Mouse (Mus musculus) intestine, embryonic 14.5 days (tissue): ENCODE measurements around the gene Gm11273. TPM values are rescaled to one million over a fixed set of nuclear protein-coding genes. Genes with fewer than 3 reads are reported as not detected.

Experiments used
- ATAC-seq: fragments of 200-750 bp; cut with Nextera tagmentation; replicated peaks from 2 replicates; pipeline ENCODE4 v1.8.0; 2017; ENCODE audit warnings: low read depth, moderate number of reproducible peaks, moderate TSS enrichment, moderate library complexity; ENCODE audit not compliant: low FRiP score, low TSS enrichment
- DNase-seq: peaks from one replicate; pipeline ENCODE4 v3.0.0-alpha.2; 2018; ENCODE audit warnings: low spot score
- H3K27ac ChIP-seq: fragments of 300-500 bp; sonication (generic); 2 replicates; pipeline ENCODE4 v1.5.1; 2014; ENCODE audit warnings: low read depth, mild to moderate bottlenecking, control low read depth
- H3K27me3 ChIP-seq: fragments of 300-500 bp; sonication (generic); replicated peaks from 2 replicates; pipeline ENCODE4 v1.6.1; 2014; ENCODE audit warnings: low read length, control low read depth; ENCODE audit not compliant: control insufficient read depth, insufficient read depth
- H3K36me3 ChIP-seq: fragments of 300-500 bp; sonication (generic); 2 replicates; pipeline ENCODE4 v1.6.1; 2014; ENCODE audit warnings: low read length, control low read depth; ENCODE audit not compliant: control insufficient read depth, insufficient read depth
- H3K4me1 ChIP-seq: fragments of 300-500 bp; sonication (generic); replicated peaks from 2 replicates; pipeline ENCODE4 v1.6.1; 2014; ENCODE audit warnings: low read length, control low read depth, mixed read lengths; ENCODE audit not compliant: control insufficient read depth, insufficient read depth
- H3K4me2 ChIP-seq: fragments of 300-500 bp; sonication (generic); 2 replicates; pipeline ENCODE4 v1.6.1; 2014; ENCODE audit warnings: low read length
- H3K4me3 ChIP-seq: fragments of 300-500 bp; sonication (generic); 2 replicates; pipeline ENCODE4 v1.5.1; 2014; ENCODE audit warnings: low read depth, low read length, control low read depth, mixed read lengths
- H3K9ac ChIP-seq: fragments of 300-500 bp; sonication (generic); 2 replicates; pipeline ENCODE4 v1.6.1; 2014; ENCODE audit warnings: mild to moderate bottlenecking, low read length
- H3K9me3 ChIP-seq: fragments of 300-500 bp; sonication (generic); 2 replicates; pipeline ENCODE4 v1.6.1; 2016; ENCODE audit warnings: low read length, control low read depth; ENCODE audit not compliant: control insufficient read depth
- WGBS: fragments of 180-500 bp; shearing (Covaris S2); extraction: QIAGEN DNeasy Blood & Tissue Kit; methylation state at CpG from one replicate; pipeline ENCODE4 v1.1.7; 2014; 5-methylcytosine and 5-hydroxymethylcytosine counted together
- polyA plus RNA-seq: library from polyadenylated mRNA; unstranded; fragments of >200 nt; fragmentation: Nextera tagmentation; extraction: Ambion mirVana; gene quantifications from 2 replicates; pipeline ENCODE4 v1.2.1, GENCODE M21; 2014

Gm11273 gene
- polyA plus RNA-seq, 1 experiment from 2014 or later = 8.3 TPM

DNA sequence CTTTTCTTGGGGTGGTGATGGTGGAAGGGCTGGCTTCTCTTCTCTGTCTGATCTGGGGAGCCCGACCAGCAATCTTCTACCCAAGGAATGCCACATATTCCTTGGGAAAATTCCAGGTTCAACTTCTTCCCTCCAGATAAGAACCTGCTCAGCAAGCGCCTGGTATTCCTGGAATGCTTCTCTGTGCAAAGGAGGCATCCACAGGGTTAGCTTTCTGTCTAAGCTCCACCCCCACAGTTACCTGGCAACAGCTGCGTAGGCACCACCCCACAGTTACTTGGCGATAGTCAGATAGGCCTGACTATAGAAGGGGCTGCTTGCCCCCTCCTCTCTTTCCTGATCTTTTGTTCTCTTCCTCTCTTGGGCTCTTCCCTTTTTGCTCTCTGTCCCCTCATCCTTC, 44.9 kb downstream of the Gm11273 start:
- no peak for DNase-seq
- H3K9ac ChIP-seq = no peak overlapping the region
- H3K27ac ChIP-seq = no peak overlapping the region
- ATAC-seq = peak; percentile 59; the same call in 1 of the 2 replicates
- H3K4me3 ChIP-seq = no peak overlapping the region
- H3K4me1 ChIP-seq = peaks cover 10% of the 10 kb centered on the region; the same call in 1 of the 2 replicates
- no peaks in the 10 kb centered on the region for H3K9me3 ChIP-seq
- H3K36me3 ChIP-seq = peaks cover 5% of the 10 kb centered on the region; the same call in 1 of the 2 replicates
- H3K27me3 ChIP-seq = no peaks in the 10 kb centered on the region
- WGBS = 5% methylated on average over 4 of the region's 4 CpGs
- no peak overlapping the region for H3K4me2 ChIP-seq

DNA sequence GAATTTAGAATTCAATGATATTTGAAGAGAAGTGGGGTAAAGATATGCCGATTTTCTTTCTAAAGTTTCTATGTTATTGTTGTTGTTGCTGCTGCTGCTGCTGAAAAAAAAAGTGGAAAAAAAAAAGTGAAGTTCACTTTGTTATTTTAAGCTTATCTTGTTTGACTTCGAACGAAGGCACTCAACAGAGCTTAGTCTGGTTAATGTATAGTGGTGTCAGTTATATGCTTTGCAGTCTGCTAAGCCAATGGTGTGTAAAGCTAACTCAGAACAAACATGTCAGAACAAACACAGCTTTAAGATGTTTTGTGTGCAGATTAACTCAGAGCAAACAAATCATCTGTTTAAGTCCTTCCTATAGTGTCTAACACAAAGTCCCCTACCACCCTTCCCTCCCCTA, 47.1 kb downstream of the Gm11273 start:
- peak overlapping the region; percentile 79 for H3K4me3 ChIP-seq
- no peak for DNase-seq
- H3K9me3 ChIP-seq = no peaks in the 10 kb centered on the region
- 51% methylated on average over 3 of the region's 3 CpGs for WGBS
- H3K27ac ChIP-seq = no peak overlapping the region; the same call in 1 of the 2 replicates
- no peak overlapping the region for H3K9ac ChIP-seq
- peaks cover 10% of the 10 kb centered on the region; the same call in 1 of the 2 replicates for H3K4me1 ChIP-seq
- H3K27me3 ChIP-seq = no peaks in the 10 kb centered on the region
- H3K36me3 ChIP-seq = peaks cover 17% of the 10 kb centered on the region
- H3K4me2 ChIP-seq = peak overlapping the region; percentile 68
- no peak for ATAC-seq

DNA sequence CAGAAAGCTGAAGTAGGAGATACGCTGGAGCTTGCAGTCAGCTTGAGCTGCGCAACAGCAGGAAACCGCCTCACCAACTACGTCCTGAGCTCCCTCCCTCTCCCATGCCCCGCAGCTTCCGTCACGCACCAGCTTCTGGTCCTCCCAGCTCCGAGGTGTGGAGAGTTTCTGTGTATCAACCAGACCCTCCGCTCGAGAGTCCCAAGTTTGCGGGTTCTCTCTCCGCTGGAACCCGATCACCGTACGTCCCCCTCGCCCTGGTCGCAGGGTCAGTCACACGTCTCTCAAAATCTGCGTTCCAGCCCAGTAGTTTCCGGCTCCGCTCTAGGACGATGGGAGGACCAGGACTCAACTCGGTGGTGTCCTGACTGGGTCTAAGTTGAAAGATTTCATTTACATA, 47.8 kb downstream of the Gm11273 start, which contains the start of gene Zscan26:
TSS of gene Zscan26 (minus strand) at position 282 of the 400 bp plus-strand sequence.
- Histone ChIP-seq H3K36me3 (peaks cover 24% of the 10 kb centered on the region), H3K9me3 (no peaks in the 10 kb centered on the region), H3K4me2 (peak within 1 kb of the TSS; percentile 68), H3K27ac (peak within 1 kb of the TSS; percentile 60), H3K9ac (peak within 1 kb of the TSS; percentile 63), H3K4me3 (peak within 1 kb of the TSS; percentile 79), H3K4me1 (peaks cover 10% of the 10 kb centered on the region; the same call in 1 of the 2 replicates), H3K27me3 (no peaks in the 10 kb centered on the region)
- DNase-seq = peak; percentile 95
- peak; percentile 86 for ATAC-seq
- under 1% methylated on average over 23 of the region's 23 CpGs for WGBS

DNA sequence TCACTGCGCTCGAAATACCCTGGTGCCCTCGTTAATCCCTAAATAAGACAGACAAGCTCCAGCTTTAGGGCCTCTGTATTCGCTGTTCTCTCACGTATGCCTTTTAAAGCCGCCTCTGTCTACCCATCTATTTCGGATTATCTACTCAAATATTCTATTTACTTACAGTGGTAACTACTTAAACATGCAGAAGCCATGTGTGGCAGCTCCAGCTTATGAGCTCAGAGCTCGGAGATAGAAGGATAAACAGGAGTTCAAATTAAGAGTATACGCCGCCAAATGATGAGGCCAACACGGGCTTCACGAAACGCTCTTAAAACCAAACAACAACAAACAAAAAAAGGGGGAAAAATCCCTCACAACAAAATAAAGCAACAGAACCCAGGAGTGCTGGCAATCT, 48.2 kb downstream of the Gm11273 start:
- Histone ChIP-seq H3K4me3 (peak overlapping the region; percentile 79), H3K4me1 (peaks cover 10% of the 10 kb centered on the region; the same call in 1 of the 2 replicates), H3K9ac (peak overlapping the region; percentile 63), H3K27ac (peak overlapping the region; percentile 60), H3K36me3 (peaks cover 28% of the 10 kb centered on the region), H3K9me3 (no peaks in the 10 kb centered on the region), H3K27me3 (no peaks in the 10 kb centered on the region), H3K4me2 (peak overlapping the region; percentile 68)
- ATAC-seq (no peak), DNase-seq (peak; percentile 52)
- WGBS = 2% methylated on average over 13 of the region's 13 CpGs

Other genes starting within 250 kb of the Gm11273 start
- gene Gpx5, start 208.7 kb downstream of the Gm11273 start, polyA plus RNA-seq = not detected in 2 replicates
- gene Gpx6, start 189.3 kb downstream of the Gm11273 start, polyA plus RNA-seq = 0.43 TPM in 1 of 2 replicates, not detected in the other
- not detected in 2 replicates for gene Olfr1367, start 154.5 kb downstream of the Gm11273 start, polyA plus RNA-seq
- gene Zscan12, start 138.6 kb downstream of the Gm11273 start, polyA plus RNA-seq = 10.1 and 12.7 TPM in 2 replicates
- gene Zkscan3, start 98.7 kb downstream of the Gm11273 start, polyA plus RNA-seq = 72.2 and 74.6 TPM in 2 replicates
- gene Pgbd1, start 60.4 kb downstream of the Gm11273 start, polyA plus RNA-seq = 2.7 and 3.2 TPM in 2 replicates
- gene Zscan26, start 47.7 kb downstream of the Gm11273 start, polyA plus RNA-seq = 23.0 and 29.7 TPM in 2 replicates
- 2.1 and 2.6 TPM in 2 replicates for gene Nkapl, start 32.9 kb downstream of the Gm11273 start, polyA plus RNA-seq
- 3.3 and 3.4 TPM in 2 replicates for gene Zkscan4, start 22.5 kb downstream of the Gm11273 start, polyA plus RNA-seq
- gene Gm10065, start 22.0 kb downstream of the Gm11273 start, polyA plus RNA-seq = not detected in 2 replicates
- gene AK157302, start 6.2 kb downstream of the Gm11273 start, polyA plus RNA-seq = 0.22 and 0.32 TPM in 2 replicates
- 8.2 and 9.6 TPM in 2 replicates for gene Zkscan8, start 29.7 kb upstream of the Gm11273 start, polyA plus RNA-seq
- gene Olfr1366, start 41.4 kb upstream of the Gm11273 start, polyA plus RNA-seq = 0.05 and 0.16 TPM in 2 replicates
- gene Olfr1535, start 58.5 kb upstream of the Gm11273 start, polyA plus RNA-seq = not detected in 2 replicates
- gene Olfr1364, start 80.3 kb upstream of the Gm11273 start, polyA plus RNA-seq = not detected in 2 replicates
- gene Olfr1362, start 112.6 kb upstream of the Gm11273 start, polyA plus RNA-seq = not detected in 2 replicates
- not detected in 2 replicates for gene Olfr11, start 141.1 kb upstream of the Gm11273 start, polyA plus RNA-seq
- not detected in 2 replicates for gene Olfr1361, start 162.0 kb upstream of the Gm11273 start, polyA plus RNA-seq
- gene Olfr1360, start 176.0 kb upstream of the Gm11273 start, polyA plus RNA-seq = not detected in 2 replicates
- not detected in 2 replicates for gene Olfr1359, start 196.7 kb upstream of the Gm11273 start, polyA plus RNA-seq
- 3.5 and 4.9 TPM in 2 replicates for gene Hist1h2bl, start 214.7 kb upstream of the Gm11273 start, polyA plus RNA-seq
- 26.2 and 47.7 TPM in 2 replicates for gene Hist1h2ai, start 215.0 kb upstream of the Gm11273 start, polyA plus RNA-seq
- 7.7 and 18.4 TPM in 2 replicates for gene Hist1h3h, start 216.2 kb upstream of the Gm11273 start, polyA plus RNA-seq
- gene Hist1h2bm, start 220.6 kb upstream of the Gm11273 start, polyA plus RNA-seq = 4.0 and 5.3 TPM in 2 replicates
- 2.2 and 2.3 TPM in 2 replicates for gene Hist1h4j, start 233.6 kb upstream of the Gm11273 start, polyA plus RNA-seq
- 7.2 and 10.8 TPM in 2 replicates for gene Hist1h4k, start 249.1 kb upstream of the Gm11273 start, polyA plus RNA-seq